Mouse (Mus musculus): ENCODE measurements around the gene Uqcrc1.

GRCm38 (mm10) chr9:108991428-108992084 lies 55.1 kb downstream of the Uqcrc1 start, which contains the start of gene Pfkfb4:
- no peak for TF ChIP-seq CTCF (IDR thresholded peaks at IDR 0.05; ENCODE audit: low read depth, low read length)
- peak; percentile 88 for TF ChIP-seq POLR2A (IDR thresholded peaks at IDR 0.05; ENCODE audit: borderline replicate concordance, low read depth, low read length)
